Mouse (Mus musculus): Measurements from ENCODE around the gene Prps1l1. TPM values are rescaled to one million over a fixed set of nuclear protein-coding genes. Genes with fewer than 3 reads are reported as not detected.

Gene Prps1l1
- total RNA-seq (2014; fragmentation: Nextera tagmentation) (not detected in 2 replicates), total RNA-seq (2017) (0.06 and 0.44 TPM in 2 replicates), polyA plus RNA-seq (2012) (not detected in 2 replicates)

- TF ChIP-seq TAL1 (conservative IDR thresholded peaks at IDR 0.05; ENCODE audit: low read depth, low read length) (no peak), GATA2 (IDR thresholded peaks at IDR 0.05; ENCODE audit: borderline replicate concordance, low read depth, low read length) (no peak), GATA1 (IDR thresholded peaks at IDR 0.05; ENCODE audit: borderline replicate concordance, low read length) (no peak), CTCF (IDR thresholded peaks at IDR 0.05; ENCODE audit: low read depth, low read length) (no peak), POLR2AphosphoS5 (IDR thresholded peaks at IDR 0.05; ENCODE audit: insufficient replicate concordance, low read depth, low read length) (no peak)
- ATAC-seq (ENCODE audit: extremely low read depth, insufficient number of reproducible peaks, low FRiP score, poor library complexity, severe bottlenecking) (no peak), DNase-seq (ENCODE audit: low spot score) (no peak)
- no peaks in the 10 kb centered on the region for H3K9me3 ChIP-seq (replicated peaks)
- H3K4me1 ChIP-seq (ENCODE audit: insufficient read depth, low read depth, low read length): no peaks in the 10 kb centered on the region
- no peak within 1 kb of the TSS for H3K4me3 ChIP-seq (ENCODE audit: low read depth, low read length)
- H3K27me3 ChIP-seq (ENCODE audit: insufficient read depth, low read length): no peaks in the 10 kb centered on the region
- no peaks in the 10 kb centered on the region for H3K36me3 ChIP-seq (replicated peaks)
These were observed at the start of gene Prps1l1 for GRCm38 (mm10) chr12:34984461-34984860. Gene Prps1l1, plus strand, starts transcription at chr12:34984761.

- TF ChIP-seq TAL1 (conservative IDR thresholded peaks at IDR 0.05; ENCODE audit: low read depth, low read length) (no peak), GATA2 (IDR thresholded peaks at IDR 0.05; ENCODE audit: borderline replicate concordance, low read depth, low read length) (no peak), CTCF (IDR thresholded peaks at IDR 0.05; ENCODE audit: low read depth, low read length) (no peak), GATA1 (IDR thresholded peaks at IDR 0.05; ENCODE audit: borderline replicate concordance, low read length) (no peak), POLR2AphosphoS5 (IDR thresholded peaks at IDR 0.05; ENCODE audit: insufficient replicate concordance, low read depth, low read length) (no peak)
- no peak overlapping the region for H3K4me3 ChIP-seq (ENCODE audit: low read depth, low read length)
- no peaks in the 10 kb centered on the region for H3K4me1 ChIP-seq (ENCODE audit: insufficient read depth, low read depth, low read length)
- H3K36me3 ChIP-seq (replicated peaks): no peaks in the 10 kb centered on the region
- H3K9me3 ChIP-seq (replicated peaks): peaks cover 12% of the 10 kb centered on the region
- ATAC-seq (ENCODE audit: extremely low read depth, insufficient number of reproducible peaks, low FRiP score, poor library complexity, severe bottlenecking) (no peak), DNase-seq (ENCODE audit: low spot score) (no peak)
- no peaks in the 10 kb centered on the region for H3K27me3 ChIP-seq (ENCODE audit: insufficient read depth, low read length)
These were observed 46.6 kb upstream of the Prps1l1 start for GRCm38 (mm10) chr12:34937918-34938317.

- H3K4me3 ChIP-seq (ENCODE audit: low read depth, low read length): no peak overlapping the region
- H3K36me3 ChIP-seq (replicated peaks): no peaks in the 10 kb centered on the region
- H3K9me3 ChIP-seq (replicated peaks): peaks cover 15% of the 10 kb centered on the region
- no peak for DNase-seq (ENCODE audit: low spot score)
- H3K27me3 ChIP-seq (ENCODE audit: insufficient read depth, low read length): no peaks in the 10 kb centered on the region; the same call in 1 of the 2 replicates
- TF ChIP-seq CTCF (IDR thresholded peaks at IDR 0.05; ENCODE audit: low read depth, low read length) (no peak), TAL1 (conservative IDR thresholded peaks at IDR 0.05; ENCODE audit: low read depth, low read length) (no peak), GATA1 (IDR thresholded peaks at IDR 0.05; ENCODE audit: borderline replicate concordance, low read length) (no peak), POLR2AphosphoS5 (IDR thresholded peaks at IDR 0.05; ENCODE audit: insufficient replicate concordance, low read depth, low read length) (no peak)
- ATAC-seq (ENCODE audit: extremely low read depth, insufficient number of reproducible peaks, low FRiP score, poor library complexity, severe bottlenecking): no peak
- no peaks in the 10 kb centered on the region for H3K4me1 ChIP-seq (ENCODE audit: insufficient read depth, low read depth, low read length)
These were observed 35.4 kb upstream of the Prps1l1 start for GRCm38 (mm10) chr12:34949066-34949706.

GRCm38 (mm10) chr12:34975991-34976390, 8.6 kb upstream of the Prps1l1 start:
- DNase-seq (ENCODE audit: low spot score): no peak
- TF ChIP-seq POLR2AphosphoS5 (IDR thresholded peaks at IDR 0.05; ENCODE audit: insufficient replicate concordance, low read depth, low read length) (no peak), CTCF (IDR thresholded peaks at IDR 0.05; ENCODE audit: low read depth, low read length) (no peak), TAL1 (conservative IDR thresholded peaks at IDR 0.05; ENCODE audit: low read depth, low read length) (no peak), GATA2 (IDR thresholded peaks at IDR 0.05; ENCODE audit: borderline replicate concordance, low read depth, low read length) (no peak), GATA1 (IDR thresholded peaks at IDR 0.05; ENCODE audit: borderline replicate concordance, low read length) (no peak)
- ATAC-seq (ENCODE audit: extremely low read depth, insufficient number of reproducible peaks, low FRiP score, poor library complexity, severe bottlenecking): no peak

GRCm38 (mm10) chr12:34985865-34986264, 1.3 kb downstream of the Prps1l1 start:
- H3K4me3 ChIP-seq (ENCODE audit: low read depth, low read length): no peak overlapping the region
- H3K36me3 ChIP-seq (replicated peaks): no peaks in the 10 kb centered on the region
- no peaks in the 10 kb centered on the region for H3K27me3 ChIP-seq (ENCODE audit: insufficient read depth, low read length)
- H3K9me3 ChIP-seq (replicated peaks): no peaks in the 10 kb centered on the region
- H3K4me1 ChIP-seq (ENCODE audit: insufficient read depth, low read depth, low read length): no peaks in the 10 kb centered on the region
- TF ChIP-seq CTCF (IDR thresholded peaks at IDR 0.05; ENCODE audit: low read depth, low read length): no peak
- TF ChIP-seq TAL1 (conservative IDR thresholded peaks at IDR 0.05; ENCODE audit: low read depth, low read length): no peak
- TF ChIP-seq POLR2AphosphoS5 (IDR thresholded peaks at IDR 0.05; ENCODE audit: insufficient replicate concordance, low read depth, low read length): no peak
- TF ChIP-seq GATA1 (IDR thresholded peaks at IDR 0.05; ENCODE audit: borderline replicate concordance, low read length): no peak
- TF ChIP-seq GATA2 (IDR thresholded peaks at IDR 0.05; ENCODE audit: borderline replicate concordance, low read depth, low read length): no peak
- DNase-seq (ENCODE audit: low spot score): no peak
- ATAC-seq (ENCODE audit: extremely low read depth, insufficient number of reproducible peaks, low FRiP score, poor library complexity, severe bottlenecking): no peak

More at GRCm38 (mm10) chr12:34975991-34976390, 8.6 kb upstream of the Prps1l1 start:
- Histone ChIP-seq H3K9me3 (replicated peaks) (no peaks in the 10 kb centered on the region), H3K36me3 (replicated peaks) (no peaks in the 10 kb centered on the region), H3K27me3 (ENCODE audit: insufficient read depth, low read length) (no peaks in the 10 kb centered on the region), H3K4me3 (ENCODE audit: low read depth, low read length) (no peak overlapping the region), H3K4me1 (ENCODE audit: insufficient read depth, low read depth, low read length) (no peaks in the 10 kb centered on the region)

GRCm38 (mm10) chr12:34989537-34990200, 5.1 kb downstream of the Prps1l1 start:
- DNase-seq (ENCODE audit: low spot score) (no peak), ATAC-seq (ENCODE audit: extremely low read depth, insufficient number of reproducible peaks, low FRiP score, poor library complexity, severe bottlenecking) (no peak)
- TF ChIP-seq GATA2 (IDR thresholded peaks at IDR 0.05; ENCODE audit: borderline replicate concordance, low read depth, low read length): no peak
- no peak for TF ChIP-seq TAL1 (conservative IDR thresholded peaks at IDR 0.05; ENCODE audit: low read depth, low read length)
- no peak for TF ChIP-seq GATA1 (IDR thresholded peaks at IDR 0.05; ENCODE audit: borderline replicate concordance, low read length)
- no peak for TF ChIP-seq POLR2AphosphoS5 (IDR thresholded peaks at IDR 0.05; ENCODE audit: insufficient replicate concordance, low read depth, low read length)
- TF ChIP-seq CTCF (IDR thresholded peaks at IDR 0.05; ENCODE audit: low read depth, low read length): no peak
- no peak overlapping the region for H3K4me3 ChIP-seq (ENCODE audit: low read depth, low read length)
- no peaks in the 10 kb centered on the region for H3K36me3 ChIP-seq (replicated peaks)
- H3K27me3 ChIP-seq (ENCODE audit: insufficient read depth, low read length): no peaks in the 10 kb centered on the region
- no peaks in the 10 kb centered on the region for H3K4me1 ChIP-seq (ENCODE audit: insufficient read depth, low read depth, low read length)
- no peaks in the 10 kb centered on the region for H3K9me3 ChIP-seq (replicated peaks)

Measured in G1E (cell line).